Mouse (Mus musculus) neural tube, embryonic 11.5 days (tissue): ENCODE measurements around the gene Wdr75. TPM values are rescaled to one million over a fixed set of nuclear protein-coding genes. Genes with fewer than 3 reads are reported as not detected.

Experiments used
- ATAC-seq: fragments of 200-750 bp; cut with Nextera tagmentation; 2 replicates; pipeline ENCODE4 v1.8.0; 2017; ENCODE audit warnings: moderate number of reproducible peaks, mild to moderate bottlenecking, moderate TSS enrichment, moderate library complexity; ENCODE audit not compliant: insufficient read depth, low FRiP score, low TSS enrichment
- DNase-seq: peaks from one replicate; pipeline ENCODE4 v3.0.0-alpha.2; 2015; ENCODE audit warnings: low spot score
- H3K27ac ChIP-seq: fragments of 300-500 bp; sonication (generic); 2 replicates; pipeline ENCODE4 v1.5.1; 2014; ENCODE audit warnings: low read depth, mild to moderate bottlenecking, low read length
- H3K27me3 ChIP-seq: fragments of 300-500 bp; sonication (generic); 2 replicates; pipeline ENCODE4 v1.6.1; 2014; ENCODE audit warnings: mild to moderate bottlenecking, low read length, mixed read lengths; ENCODE audit not compliant: control insufficient read depth, insufficient read depth
- H3K36me3 ChIP-seq: fragments of 300-500 bp; sonication (generic); 2 replicates; pipeline ENCODE4 v1.6.1; 2014; ENCODE audit warnings: mild to moderate bottlenecking, low read length, moderate library complexity, mixed read lengths; ENCODE audit not compliant: control insufficient read depth, insufficient read depth
- H3K4me1 ChIP-seq: fragments of 300-500 bp; sonication (generic); 2 replicates; pipeline ENCODE4 v1.6.1; 2014; ENCODE audit warnings: low read length, mixed read lengths; ENCODE audit not compliant: control insufficient read depth, insufficient read depth
- H3K4me2 ChIP-seq: fragments of 300-500 bp; sonication (generic); 2 replicates; pipeline ENCODE4 v1.6.1; 2014; ENCODE audit warnings: low read depth, mild to moderate bottlenecking, moderate library complexity
- H3K4me3 ChIP-seq: fragments of 300-500 bp; sonication (generic); 2 replicates; pipeline ENCODE4 v1.5.1; 2014; ENCODE audit warnings: low read depth, low read length
- H3K9ac ChIP-seq: fragments of 300-500 bp; sonication (generic); 2 replicates; pipeline ENCODE4 v1.6.1; 2014; ENCODE audit warnings: mild to moderate bottlenecking, low read length
- H3K9me3 ChIP-seq: fragments of 300-500 bp; sonication (generic); 2 replicates; pipeline ENCODE4 v1.6.1; 2016; ENCODE audit warnings: low read length; ENCODE audit not compliant: control insufficient read depth
- WGBS: fragments of 180-500 bp; shearing (Covaris S2); extraction: QIAGEN DNeasy Blood & Tissue Kit; methylation state at CpG from one replicate; pipeline ENCODE4 v1.1.7; 2014; 5-methylcytosine and 5-hydroxymethylcytosine counted together
- polyA plus RNA-seq: library from polyadenylated mRNA; unstranded; fragments of >200 nt; fragmentation: Nextera tagmentation; extraction: Ambion mirVana; gene quantifications from 2 replicates; pipeline ENCODE4 v1.2.1, GENCODE M21; 2014

The Wdr75 gene
- polyA plus RNA-seq, 1 experiment from 2014 or later = 92.3 TPM

DNA sequence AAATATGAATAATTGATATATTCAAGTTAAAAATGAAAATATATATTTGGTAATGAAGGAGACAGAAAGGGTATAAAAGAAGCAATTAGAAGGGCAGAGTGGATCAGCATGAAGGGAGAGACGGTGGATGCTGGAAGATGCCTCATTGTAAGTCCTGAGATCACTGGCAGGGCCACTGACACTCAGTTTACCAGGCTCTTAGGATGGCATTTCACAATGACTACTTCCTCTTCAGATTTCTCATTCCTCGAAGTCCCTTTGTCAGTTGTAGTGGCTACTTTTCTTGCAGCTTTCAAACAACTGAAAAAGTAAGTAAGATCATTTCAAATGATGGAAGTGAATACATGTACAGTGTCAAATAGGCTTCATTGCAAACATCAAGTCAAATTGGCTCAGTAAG, 31.2 kb downstream of the Wdr75 start:
- 92% methylated on average over 2 of the region's 2 CpGs for WGBS
- Histone ChIP-seq H3K9ac (no peak overlapping the region), H3K4me2 (no peak overlapping the region), H3K27ac (no peak overlapping the region), H3K4me3 (no peak overlapping the region), H3K9me3 (no peaks in the 10 kb centered on the region), H3K36me3 (no peaks in the 10 kb centered on the region; the same call in 1 of the 2 replicates), H3K4me1 (no peaks in the 10 kb centered on the region), H3K27me3 (no peaks in the 10 kb centered on the region)
- DNase-seq (no peak), ATAC-seq (no peak)

- no peak overlapping the region for H3K9ac ChIP-seq
- WGBS = 90% methylated on average over 2 of the region's 2 CpGs
- DNase-seq = no peak
- no peaks in the 10 kb centered on the region for H3K9me3 ChIP-seq
- ATAC-seq = no peak
- no peak overlapping the region for H3K4me2 ChIP-seq
- no peak overlapping the region for H3K4me3 ChIP-seq
- H3K36me3 ChIP-seq = no peaks in the 10 kb centered on the region; the same call in 1 of the 2 replicates
- H3K4me1 ChIP-seq = no peaks in the 10 kb centered on the region
- no peaks in the 10 kb centered on the region for H3K27me3 ChIP-seq
- no peak overlapping the region for H3K27ac ChIP-seq
These were observed 31.8 kb downstream of the Wdr75 start for GRCm38 (mm10) chr1:45826796-45827195.

DNA sequence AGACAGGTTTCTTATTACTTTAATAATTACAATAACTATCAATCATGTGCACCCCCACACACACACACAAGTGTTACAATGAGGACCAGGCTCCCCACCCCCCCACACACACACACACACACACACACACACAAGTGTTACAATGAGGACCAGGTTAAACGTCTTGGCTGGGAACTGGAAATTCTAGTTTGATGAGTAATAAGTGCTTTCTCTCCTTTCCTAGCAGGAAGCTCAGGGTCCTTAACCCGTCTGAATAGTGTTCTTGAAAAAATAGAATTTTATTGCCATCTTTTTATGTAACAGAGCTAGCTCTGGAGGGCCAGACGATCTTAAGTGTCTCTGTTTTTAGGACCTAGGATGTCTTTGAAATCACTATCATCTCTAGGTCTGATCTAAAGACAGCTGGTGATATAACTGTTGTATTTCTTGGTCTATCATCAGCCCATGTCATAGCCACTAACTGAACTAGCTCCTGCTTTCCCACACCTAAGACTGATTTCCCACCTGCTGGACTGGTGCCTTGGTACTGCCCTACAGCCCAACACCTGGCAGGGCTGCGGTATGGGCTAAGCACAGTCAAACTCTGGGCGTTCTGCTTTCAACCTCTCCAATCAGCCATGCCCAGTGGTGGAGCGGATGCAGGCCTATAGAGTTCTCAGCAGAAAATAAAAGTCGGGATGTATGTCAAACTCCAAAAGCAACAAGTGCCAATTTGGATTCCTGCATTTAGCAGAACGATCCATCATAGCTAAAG, 35.7 kb downstream of the Wdr75 start:
- DNase-seq (no peak), ATAC-seq (no peak)
- Histone ChIP-seq H3K4me1 (no peaks in the 10 kb centered on the region), H3K27me3 (no peaks in the 10 kb centered on the region), H3K27ac (no peak overlapping the region), H3K4me3 (no peak overlapping the region), H3K9me3 (no peaks in the 10 kb centered on the region), H3K4me2 (no peak overlapping the region), H3K9ac (no peak overlapping the region), H3K36me3 (no peaks in the 10 kb centered on the region)
- WGBS = 85% methylated on average over 8 of the region's 8 CpGs

DNA sequence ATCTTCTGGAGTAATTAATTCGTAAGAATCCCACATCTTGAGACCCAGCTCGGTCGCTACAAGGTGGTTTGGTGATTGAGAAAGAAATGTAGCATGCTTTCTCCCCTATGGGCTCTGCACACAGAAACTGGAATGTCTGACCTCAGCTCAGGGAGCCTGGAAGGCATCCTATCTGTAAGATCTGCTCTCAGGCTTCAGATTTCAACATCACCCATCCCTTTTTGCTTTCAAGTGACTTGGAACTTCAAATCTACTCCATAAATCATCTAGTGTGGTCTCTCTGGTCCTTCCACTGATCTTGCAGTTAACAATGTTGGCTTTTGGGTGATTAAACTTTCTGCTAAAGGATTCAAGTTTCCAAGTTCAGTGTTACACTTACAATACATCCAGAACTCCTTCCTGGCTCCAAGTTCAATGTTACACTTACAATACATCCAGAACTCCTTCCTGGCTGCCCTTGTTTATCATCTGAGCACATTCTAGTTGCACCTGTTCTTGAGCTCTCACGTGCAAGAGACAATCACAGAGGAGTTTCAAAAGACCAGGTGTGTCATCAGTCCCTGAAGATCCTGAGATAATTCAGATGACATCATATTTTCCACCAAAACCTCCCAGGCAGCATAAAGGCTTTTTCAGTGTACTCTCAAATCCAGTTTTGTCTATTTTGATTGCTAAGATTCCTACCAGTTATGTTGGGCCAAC, 40.5 kb downstream of the Wdr75 start:
- 82% methylated on average over 4 of the region's 4 CpGs for WGBS
- Histone ChIP-seq H3K27ac (no peak overlapping the region), H3K4me2 (no peak overlapping the region), H3K4me1 (no peaks in the 10 kb centered on the region), H3K9ac (no peak overlapping the region), H3K4me3 (no peak overlapping the region), H3K36me3 (no peaks in the 10 kb centered on the region), H3K9me3 (no peaks in the 10 kb centered on the region), H3K27me3 (no peaks in the 10 kb centered on the region)
- DNase-seq = no peak
- no peak for ATAC-seq

- ATAC-seq (no peak), DNase-seq (no peak)
- no peaks in the 10 kb centered on the region for H3K4me1 ChIP-seq
- H3K27ac ChIP-seq = no peak overlapping the region
- H3K9me3 ChIP-seq = no peaks in the 10 kb centered on the region
- H3K36me3 ChIP-seq = no peaks in the 10 kb centered on the region
- no peak overlapping the region for H3K4me3 ChIP-seq
- 90% methylated on average over 4 of the region's 4 CpGs for WGBS
- no peaks in the 10 kb centered on the region for H3K27me3 ChIP-seq
- H3K4me2 ChIP-seq = no peak overlapping the region
- H3K9ac ChIP-seq = no peak overlapping the region
These were observed 42.8 kb downstream of the Wdr75 start for GRCm38 (mm10) chr1:45837736-45838135.

- H3K36me3 ChIP-seq = no peaks in the 10 kb centered on the region
- no peak overlapping the region for H3K9ac ChIP-seq
- no peak overlapping the region for H3K27ac ChIP-seq
- ATAC-seq (no peak), DNase-seq (no peak)
- H3K27me3 ChIP-seq = no peaks in the 10 kb centered on the region
- H3K9me3 ChIP-seq = no peaks in the 10 kb centered on the region
- H3K4me1 ChIP-seq = no peaks in the 10 kb centered on the region
- no peak overlapping the region for H3K4me3 ChIP-seq
- H3K4me2 ChIP-seq = no peak overlapping the region
These were observed 43.3 kb downstream of the Wdr75 start for GRCm38 (mm10) chr1:45838271-45838670.

- ATAC-seq (no peak), DNase-seq (no peak)
- Histone ChIP-seq H3K4me2 (no peak overlapping the region), H3K27me3 (no peaks in the 10 kb centered on the region), H3K4me1 (no peaks in the 10 kb centered on the region), H3K4me3 (no peak overlapping the region), H3K27ac (no peak overlapping the region), H3K9me3 (no peaks in the 10 kb centered on the region), H3K9ac (no peak overlapping the region), H3K36me3 (no peaks in the 10 kb centered on the region)
- 90% methylated on average over 1 of the region's 1 CpGs for WGBS
These were observed 50.5 kb downstream of the Wdr75 start for GRCm38 (mm10) chr1:45845466-45845865.

GRCm38 (mm10) chr1:45858038-45858437, 63.1 kb downstream of the Wdr75 start:
- no peaks in the 10 kb centered on the region for H3K9me3 ChIP-seq
- 83% methylated on average over 1 of the region's 1 CpGs for WGBS
- H3K27ac ChIP-seq = no peak overlapping the region
- no peak for DNase-seq
- H3K4me1 ChIP-seq = no peaks in the 10 kb centered on the region
- no peaks in the 10 kb centered on the region for H3K36me3 ChIP-seq
- no peak overlapping the region for H3K9ac ChIP-seq
- no peak overlapping the region for H3K4me2 ChIP-seq
- H3K4me3 ChIP-seq = no peak overlapping the region
- no peaks in the 10 kb centered on the region for H3K27me3 ChIP-seq
- ATAC-seq = no peak

DNA sequence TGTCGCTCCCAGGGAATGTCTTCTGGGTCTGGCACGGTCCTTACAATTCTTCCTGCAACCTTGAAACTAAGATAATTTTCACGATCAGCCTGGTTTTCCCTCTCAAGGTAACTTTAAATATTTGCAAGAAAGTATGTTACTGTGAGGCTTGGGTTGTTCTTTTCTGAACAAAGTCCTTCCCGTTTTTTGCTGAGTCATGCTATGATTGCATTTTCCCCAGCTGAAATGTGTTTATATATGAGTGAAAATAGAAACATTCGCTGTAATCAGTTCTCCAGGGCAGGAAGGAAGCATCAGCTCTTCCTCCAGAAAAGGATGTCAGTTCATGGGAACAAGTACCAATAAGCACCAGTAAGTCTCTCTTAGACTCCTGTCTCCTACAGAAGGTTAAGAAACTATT, 65.4 kb downstream of the Wdr75 start:
- Histone ChIP-seq H3K9ac (no peak overlapping the region), H3K4me2 (no peak overlapping the region), H3K4me1 (no peaks in the 10 kb centered on the region), H3K4me3 (no peak overlapping the region), H3K27me3 (no peaks in the 10 kb centered on the region), H3K27ac (no peak overlapping the region), H3K9me3 (no peaks in the 10 kb centered on the region), H3K36me3 (no peaks in the 10 kb centered on the region)
- ATAC-seq (no peak), DNase-seq (no peak)
- WGBS = 71% methylated on average over 5 of the region's 5 CpGs
